Mouse (Mus musculus) adrenal gland, postnatal 36 days (tissue): Measurements from ENCODE around the gene Gm5426. TPM values are rescaled to one million over a fixed set of nuclear protein-coding genes. Genes with fewer than 3 reads are reported as not detected.

Source experiments
- microRNA-seq: library from miRNA; unstranded; fragments of <30 nt; microRNA quantifications from one replicate; pipeline ENCODE4 v1.2.0, GENCODE M21; 2021
- total RNA-seq, 2 experiments: library from RNA; stranded (reverse); gene quantifications; 2 replicates each; pipeline ENCODE4 v1.2.3; 2021

Gm5426 gene
- total RNA-seq, 2 experiments from 2014 or later = not detected

Small RNA genes lying within 50 kb of the gene (microRNA-seq; reads per million reads assigned to microRNA genes)
- not detected for gene Gm22913

Other genes starting within 250 kb of the Gm5426 start
- gene Eea1, start 196.0 kb upstream of the Gm5426 start, total RNA-seq = 10 to 100 TPM; 27.0 to 42.1 TPM